Mouse (Mus musculus): ENCODE measurements around the gene Bri3. TPM values are rescaled to one million over a fixed set of nuclear protein-coding genes. Genes with fewer than 3 reads are reported as not detected.
A peak's percentile ranks its signal among the peaks of the same experiment; 100 is the strongest.

The Bri3 gene
- total and polyA plus RNA-seq, 2 experiments from 2014 or later, result 18.2 to 114 TPM

GRCm38 (mm10) chr5:144258687-144259086 lies 14.4 kb downstream of the Bri3 start:
- no peak overlapping the region for H3K27ac ChIP-seq
- DNase-seq (ENCODE audit: low spot score), result no peak
- 24% methylated on average over 2 of the region's 2 CpGs for WGBS
- H3K9ac ChIP-seq (replicated peaks; ENCODE audit: low read length), result 0 out of 2 replicates have a peak overlapping the region, but pooled peaks have one; percentile 21
- H3K9me3 ChIP-seq (ENCODE audit: low read length), result no peaks in the 10 kb centered on the region
- H3K4me2 ChIP-seq (ENCODE audit: low read depth, low read length), result peak overlapping the region; percentile 73
- no peaks in the 10 kb centered on the region for H3K27me3 ChIP-seq (ENCODE audit: insufficient read depth, low read length)
- peak overlapping the region; percentile 11; the same call in 1 of the 2 replicates for H3K4me3 ChIP-seq (ENCODE audit: low read length)
- H3K4me1 ChIP-seq (ENCODE audit: insufficient read depth, low read length), result peaks cover 32% of the 10 kb centered on the region
- TF ChIP-seq CTCF (IDR thresholded peaks at IDR 0.05; ENCODE audit: low read depth), result no peak
- H3K36me3 ChIP-seq (ENCODE audit: insufficient read depth, low read length), result peaks cover 4% of the 10 kb centered on the region; the same call in 1 of the 2 replicates
- ATAC-seq, result no peak

- WGBS, result 72% methylated on average over 6 of the region's 6 CpGs
Measured at GRCm38 (mm10) chr5:144259228-144259627, 15.0 kb downstream of the Bri3 start.

GRCm38 (mm10) chr5:144260464-144260863 lies 16.2 kb downstream of the Bri3 start:
- Histone ChIP-seq H3K4me3 (ENCODE audit: low read length) (no peak overlapping the region), H3K4me1 (ENCODE audit: insufficient read depth, low read length) (peaks cover 27% of the 10 kb centered on the region), H3K9ac (replicated peaks; ENCODE audit: low read length) (no peak overlapping the region), H3K9me3 (ENCODE audit: low read length) (no peaks in the 10 kb centered on the region), H3K27me3 (ENCODE audit: insufficient read depth, low read length) (no peaks in the 10 kb centered on the region), H3K36me3 (ENCODE audit: insufficient read depth, low read length) (peaks cover 12% of the 10 kb centered on the region; the same call in 1 of the 2 replicates), H3K27ac (no peak overlapping the region), H3K4me2 (ENCODE audit: low read depth, low read length) (no peak overlapping the region)
- WGBS, result 81% methylated on average over 8 of the region's 8 CpGs
- no peak for ATAC-seq
- no peak for DNase-seq (ENCODE audit: low spot score)
- TF ChIP-seq CTCF (IDR thresholded peaks at IDR 0.05; ENCODE audit: low read depth), result no peak

More at GRCm38 (mm10) chr5:144259228-144259627, 15.0 kb downstream of the Bri3 start:
- H3K9ac ChIP-seq (replicated peaks; ENCODE audit: low read length), result no peak overlapping the region
- H3K9me3 ChIP-seq (ENCODE audit: low read length), result no peaks in the 10 kb centered on the region
- peaks cover 32% of the 10 kb centered on the region for H3K4me1 ChIP-seq (ENCODE audit: insufficient read depth, low read length)
- H3K36me3 ChIP-seq (ENCODE audit: insufficient read depth, low read length), result peaks cover 4% of the 10 kb centered on the region; the same call in 1 of the 2 replicates
- H3K4me3 ChIP-seq (ENCODE audit: low read length), result no peak overlapping the region
- no peak overlapping the region for H3K27ac ChIP-seq
- no peak for TF ChIP-seq CTCF (IDR thresholded peaks at IDR 0.05; ENCODE audit: low read depth)
- no peak overlapping the region for H3K4me2 ChIP-seq (ENCODE audit: low read depth, low read length)
- DNase-seq (ENCODE audit: low spot score) (no peak), ATAC-seq (no peak)
- no peaks in the 10 kb centered on the region for H3K27me3 ChIP-seq (ENCODE audit: insufficient read depth, low read length)

GRCm38 (mm10) chr5:144261309-144261708 lies 17.1 kb downstream of the Bri3 start:
- Histone ChIP-seq H3K36me3 (ENCODE audit: insufficient read depth, low read length) (peaks cover 12% of the 10 kb centered on the region; the same call in 1 of the 2 replicates), H3K4me3 (ENCODE audit: low read length) (no peak overlapping the region), H3K9ac (replicated peaks; ENCODE audit: low read length) (no peak overlapping the region), H3K4me1 (ENCODE audit: insufficient read depth, low read length) (peaks cover 25% of the 10 kb centered on the region), H3K27me3 (ENCODE audit: insufficient read depth, low read length) (no peaks in the 10 kb centered on the region), H3K27ac (no peak overlapping the region), H3K4me2 (ENCODE audit: low read depth, low read length) (no peak overlapping the region), H3K9me3 (ENCODE audit: low read length) (no peaks in the 10 kb centered on the region)
- ATAC-seq (no peak), DNase-seq (ENCODE audit: low spot score) (no peak)
- 91% methylated on average over 9 of the region's 9 CpGs for WGBS
- TF ChIP-seq CTCF (IDR thresholded peaks at IDR 0.05; ENCODE audit: low read depth), result no peak

GRCm38 (mm10) chr5:144261829-144262228 lies 17.6 kb downstream of the Bri3 start:
- Histone ChIP-seq H3K4me2 (ENCODE audit: low read depth, low read length) (no peak overlapping the region), H3K36me3 (ENCODE audit: insufficient read depth, low read length) (peaks cover 12% of the 10 kb centered on the region; the same call in 1 of the 2 replicates), H3K4me1 (ENCODE audit: insufficient read depth, low read length) (peaks cover 19% of the 10 kb centered on the region), H3K27me3 (ENCODE audit: insufficient read depth, low read length) (no peaks in the 10 kb centered on the region), H3K9ac (replicated peaks; ENCODE audit: low read length) (no peak overlapping the region), H3K4me3 (ENCODE audit: low read length) (no peak overlapping the region), H3K27ac (no peak overlapping the region), H3K9me3 (ENCODE audit: low read length) (no peaks in the 10 kb centered on the region)
- TF ChIP-seq CTCF (IDR thresholded peaks at IDR 0.05; ENCODE audit: low read depth), result no peak
- DNase-seq (ENCODE audit: low spot score) (no peak), ATAC-seq (no peak)
- WGBS, result 94% methylated on average over 5 of the region's 5 CpGs

GRCm38 (mm10) chr5:144263082-144263481 lies 18.8 kb downstream of the Bri3 start:
- H3K9ac ChIP-seq (replicated peaks; ENCODE audit: low read length), result no peak overlapping the region
- no peak overlapping the region for H3K4me3 ChIP-seq (ENCODE audit: low read length)
- H3K4me1 ChIP-seq (ENCODE audit: insufficient read depth, low read length), result peaks cover 7% of the 10 kb centered on the region
- no peak overlapping the region for H3K4me2 ChIP-seq (ENCODE audit: low read depth, low read length)
- no peak overlapping the region for H3K27ac ChIP-seq
- ATAC-seq (no peak), DNase-seq (ENCODE audit: low spot score) (no peak)
- no peaks in the 10 kb centered on the region for H3K27me3 ChIP-seq (ENCODE audit: insufficient read depth, low read length)
- no peak for TF ChIP-seq CTCF (IDR thresholded peaks at IDR 0.05; ENCODE audit: low read depth)
- H3K36me3 ChIP-seq (ENCODE audit: insufficient read depth, low read length), result peaks cover 12% of the 10 kb centered on the region; the same call in 1 of the 2 replicates
- 60% methylated on average over 9 of the region's 9 CpGs for WGBS
- no peaks in the 10 kb centered on the region for H3K9me3 ChIP-seq (ENCODE audit: low read length)

GRCm38 (mm10) chr5:144263496-144263895 lies 19.3 kb downstream of the Bri3 start:
- no peak for TF ChIP-seq CTCF (IDR thresholded peaks at IDR 0.05; ENCODE audit: low read depth)
- DNase-seq (ENCODE audit: low spot score) (no peak), ATAC-seq (no peak)
- Histone ChIP-seq H3K27ac (no peak overlapping the region), H3K36me3 (ENCODE audit: insufficient read depth, low read length) (peaks cover 12% of the 10 kb centered on the region; the same call in 1 of the 2 replicates), H3K4me3 (ENCODE audit: low read length) (no peak overlapping the region), H3K9me3 (ENCODE audit: low read length) (no peaks in the 10 kb centered on the region), H3K9ac (replicated peaks; ENCODE audit: low read length) (no peak overlapping the region), H3K4me1 (ENCODE audit: insufficient read depth, low read length) (peaks cover 3% of the 10 kb centered on the region), H3K4me2 (ENCODE audit: low read depth, low read length) (no peak overlapping the region), H3K27me3 (ENCODE audit: insufficient read depth, low read length) (no peaks in the 10 kb centered on the region)
- 81% methylated on average over 13 of the region's 13 CpGs for WGBS
